Mouse (Mus musculus) G1E (cell line): ENCODE results near the gene Tfcp2l1.

Source experiments
- CTCF ChIP-seq: IDR thresholded peaks from 2 replicates; pipeline ENCODE4 v1.5.1; 2012; ENCODE audit warnings: low read depth, low read length, inconsistent platforms, mixed read lengths
- GATA1 ChIP-seq: IDR thresholded peaks from 2 replicates; pipeline ENCODE4 v1.6.1; 2012; ENCODE audit warnings: borderline replicate concordance, low read length, inconsistent platforms, mixed read lengths

GRCm38 (mm10) chr1:118598339-118598738 lies 29.4 kb upstream of the Tfcp2l1 start:
- TF ChIP-seq CTCF (no peak), GATA1 (no peak)
